Mouse (Mus musculus): ENCODE data around the gene Vegfa. TPM values are rescaled to one million over a fixed set of nuclear protein-coding genes. Genes with fewer than 3 reads are reported as not detected.

Vegfa gene
- total and polyA plus RNA-seq, 3 experiments, result 15.3 to 50.0 (median 17.2) TPM

GRCm38 (mm10) chr17:46071531-46071930, 39.4 kb upstream of the Vegfa start:
- Histone ChIP-seq H3K9me3 (replicated peaks; ENCODE audit: low read length) (peaks cover 3% of the 10 kb centered on the region), H3K4me1 (ENCODE audit: control insufficient read depth in 1 of 2, insufficient read depth in 2 of 2) (peaks cover 14 to 30% of the 10 kb centered on the region in 2 experiments; a peak in 3 of 4 replicates), H3K27ac (ENCODE audit: insufficient read depth, low read depth) (no peak overlapping the region), H3K79me2 (replicated peaks; ENCODE audit: control insufficient read depth, extremely low read depth, insufficient read depth, poor library complexity, severe bottlenecking) (no peaks in the 10 kb centered on the region), H3K27me3 (replicated peaks) (peaks cover 47% of the 10 kb centered on the region), H3K4me2 (ENCODE audit: insufficient read depth, low read depth, poor library complexity, severe bottlenecking) (no peak overlapping the region), H3K9ac (ENCODE audit: insufficient read depth, low read depth) (no peak overlapping the region), H3K36me3 (replicated peaks in 1 of 2; ENCODE audit: control insufficient read depth in 1 of 2, insufficient read depth in 1 of 2, low read length in 1 of 2) (no peaks in the 10 kb centered on the region), H3K4me3 (replicated peaks in 1 of 3; ENCODE audit: low read depth in 2 of 3, low read length in 2 of 3, poor library complexity in 1 of 3) (no peak overlapping the region)
- dilution Hi-C loops (cut with MboI; ENCODE audit: extremely low pct_ligation_motif_present, extremely low pct_unique_long_range_greater_than_20kb, low sequenced_read_pairs), result no loop called here
- no peak for DNase-seq (ENCODE audit: extremely low read depth)
- in situ Hi-C loops (cut with MboI; ENCODE audit: low pct_ligation_motif_present, low pct_unique_long_range_greater_than_20kb, low sequenced_read_pairs), result no loop called here
- TF ChIP-seq BHLHE40 (IDR thresholded peaks at IDR 0.05; ENCODE audit: low read depth, low read length) (no peak), RCOR1 (conservative IDR thresholded peaks at IDR 0.05; ENCODE audit: low read depth, low read length) (no peak), SIN3A (IDR thresholded peaks at IDR 0.05; ENCODE audit: low read length) (no peak), E2F4 (IDR thresholded peaks at IDR 0.05; ENCODE audit: insufficient replicate concordance, low read depth, low read length) (no peak), ZNF384 (IDR thresholded peaks at IDR 0.05; ENCODE audit: low read depth, low read length) (no peak), JUN (IDR thresholded peaks at IDR 0.05; ENCODE audit: insufficient read depth, low read depth, low read length) (no peak), CTCF (conservative IDR thresholded peaks at IDR 0.05 in 1 of 2, IDR thresholded peaks at IDR 0.05 in 1 of 2; ENCODE audit: low read depth in 2 of 2, low read length in 2 of 2) (no peak), ZC3H11A (IDR thresholded peaks at IDR 0.05; ENCODE audit: low read depth, low read length) (no peak), PAX5 (IDR thresholded peaks at IDR 0.05; ENCODE audit: low read length) (no peak), MAFK (IDR thresholded peaks at IDR 0.05; ENCODE audit: insufficient replicate concordance, low read length) (no peak), NELFE (IDR thresholded peaks at IDR 0.05; ENCODE audit: low read depth, low read length) (no peak), HCFC1 (IDR thresholded peaks at IDR 0.05; ENCODE audit: low read depth, low read length) (no peak), MXI1 (IDR thresholded peaks at IDR 0.05; ENCODE audit: low read depth, low read length) (no peak), TBP (conservative IDR thresholded peaks at IDR 0.05; ENCODE audit: low read depth, low read length) (no peak), ELF1 (IDR thresholded peaks at IDR 0.05; ENCODE audit: low read depth, low read length) (no peak), SMC3 (IDR thresholded peaks at IDR 0.05; ENCODE audit: low read depth, low read length) (no peak), RAD21 (IDR thresholded peaks at IDR 0.05; ENCODE audit: low read depth, low read length) (no peak)

- no peaks in the 10 kb centered on the region for H3K79me2 ChIP-seq (replicated peaks; ENCODE audit: control insufficient read depth, extremely low read depth, insufficient read depth, poor library complexity, severe bottlenecking)
- H3K27me3 ChIP-seq (replicated peaks), result peaks cover 59% of the 10 kb centered on the region
- TF ChIP-seq USF2 (conservative IDR thresholded peaks at IDR 0.05; ENCODE audit: low read depth, low read length) (no peak), RCOR1 (conservative IDR thresholded peaks at IDR 0.05; ENCODE audit: low read depth, low read length) (no peak), MXI1 (IDR thresholded peaks at IDR 0.05; ENCODE audit: low read depth, low read length) (no peak), MAFK (IDR thresholded peaks at IDR 0.05; ENCODE audit: insufficient replicate concordance, low read length) (no peak), RAD21 (IDR thresholded peaks at IDR 0.05; ENCODE audit: low read depth, low read length) (no peak), CHD2 (IDR thresholded peaks at IDR 0.05; ENCODE audit: low read length) (no peak), SIN3A (IDR thresholded peaks at IDR 0.05; ENCODE audit: low read length) (no peak), UBTF (IDR thresholded peaks at IDR 0.05; ENCODE audit: low read depth, low read length) (no peak), E2F4 (IDR thresholded peaks at IDR 0.05; ENCODE audit: insufficient replicate concordance, low read depth, low read length) (no peak), TCF12 (IDR thresholded peaks at IDR 0.05; ENCODE audit: low read depth, low read length) (no peak), EP300 (IDR thresholded peaks at IDR 0.05; ENCODE audit: low read length) (no peak), ZC3H11A (IDR thresholded peaks at IDR 0.05; ENCODE audit: low read depth, low read length) (no peak), NRF1 (IDR thresholded peaks at IDR 0.05; ENCODE audit: low read depth, low read length) (no peak), USF1 (IDR thresholded peaks at IDR 0.05; ENCODE audit: low read depth, low read length) (no peak), JUN (IDR thresholded peaks at IDR 0.05; ENCODE audit: insufficient read depth, low read depth, low read length) (no peak), MYC (IDR thresholded peaks at IDR 0.05; ENCODE audit: low read depth, low read length) (no peak), CHD1 (IDR thresholded peaks at IDR 0.05; ENCODE audit: low read depth, low read length) (no peak), ZNF384 (IDR thresholded peaks at IDR 0.05; ENCODE audit: low read depth, low read length) (no peak), POLR2AphosphoS2 (IDR thresholded peaks at IDR 0.05; ENCODE audit: low read depth, low read length) (no peak)
- no peak for DNase-seq (ENCODE audit: extremely low read depth)
- H3K4me1 ChIP-seq (ENCODE audit: control insufficient read depth in 1 of 2, insufficient read depth in 2 of 2), result peaks cover 12 to 20% of the 10 kb centered on the region in 2 experiments; a peak in 3 of 4 replicates
- H3K9me3 ChIP-seq (replicated peaks; ENCODE audit: low read length), result peaks cover 3% of the 10 kb centered on the region
- no peak overlapping the region for H3K4me3 ChIP-seq (replicated peaks in 1 of 3; ENCODE audit: low read depth in 2 of 3, low read length in 2 of 3, poor library complexity in 1 of 3)
- dilution Hi-C loops (cut with MboI; ENCODE audit: extremely low pct_ligation_motif_present, extremely low pct_unique_long_range_greater_than_20kb, low sequenced_read_pairs) (no loop called here), in situ Hi-C loops (cut with MboI; ENCODE audit: low pct_ligation_motif_present, low pct_unique_long_range_greater_than_20kb, low sequenced_read_pairs) (no loop called here)
- H3K36me3 ChIP-seq (replicated peaks in 1 of 2; ENCODE audit: control insufficient read depth in 1 of 2, insufficient read depth in 1 of 2, low read length in 1 of 2), result no peaks in the 10 kb centered on the region
- H3K27ac ChIP-seq (ENCODE audit: insufficient read depth, low read depth), result no peak overlapping the region
- no peak overlapping the region for H3K4me2 ChIP-seq (ENCODE audit: insufficient read depth, low read depth, poor library complexity, severe bottlenecking)
- H3K9ac ChIP-seq (ENCODE audit: insufficient read depth, low read depth), result no peak overlapping the region
These were observed 37.9 kb upstream of the Vegfa start for GRCm38 (mm10) chr17:46070046-46070445.
